Mouse (Mus musculus) c-Kit-negative CD71-positive TER-119-positive erythroid progenitor cells, embryonic 14.5 days (primary cell): ENCODE results near the gene Mgat1.
"Not testable (repeated sequence)": the region's sequence is repeated elsewhere in the genome, so short reads cannot be mapped to it uniquely, and the experiment has no call there.

Source experiments
- DNase-seq: peaks from one replicate; pipeline ENCODE4 v3.0.0-alpha.2; 2013; ENCODE audit warnings: low read depth, low spot score

Mgat1 gene

DNA sequence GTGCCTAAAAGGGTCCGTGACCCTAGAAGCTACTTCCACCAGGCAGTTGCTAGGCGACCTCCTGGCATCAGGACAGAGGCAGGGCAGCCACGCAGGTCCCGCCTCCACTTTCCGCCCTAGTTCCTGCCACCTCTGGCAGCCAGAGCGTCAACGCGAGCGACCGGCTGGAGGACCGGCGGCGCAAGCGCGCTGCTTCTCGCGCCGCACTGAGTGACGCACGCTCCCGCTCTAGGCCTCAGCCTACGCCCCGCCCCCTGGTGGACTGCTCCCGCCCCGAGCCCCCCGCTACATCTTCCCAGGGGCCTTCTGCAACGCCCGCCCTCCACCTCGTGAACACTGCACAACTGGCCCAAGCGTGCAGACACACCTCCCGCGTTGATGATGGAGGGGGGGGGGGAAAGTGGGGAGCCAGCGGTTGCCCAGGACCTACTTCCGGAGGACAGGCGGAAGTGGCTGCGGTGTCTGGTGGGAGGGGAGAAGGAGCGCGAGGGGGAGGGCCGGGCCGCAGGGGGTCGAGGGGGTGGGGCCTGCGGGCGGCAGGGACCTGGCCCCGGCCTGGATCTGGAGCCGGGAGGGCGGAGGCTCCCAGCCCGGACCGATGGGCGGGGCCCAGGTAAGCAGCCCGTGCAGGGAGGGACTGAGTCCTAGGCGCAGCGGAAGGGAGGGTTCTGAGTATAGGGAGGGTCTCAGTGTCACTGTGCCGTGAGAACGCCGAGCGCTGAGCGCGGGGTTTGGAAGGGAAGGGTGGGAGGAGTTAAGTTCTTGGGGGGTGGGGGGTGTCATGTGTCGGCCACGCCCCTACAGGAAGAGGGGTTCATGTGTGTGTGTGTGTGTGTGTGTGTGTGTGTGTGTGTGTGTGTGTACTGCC, at the start of gene Mgat1:
Gene Mgat1 (plus strand): TSS at position 465 of the 868 bp plus-strand sequence.
- DNase-seq, result peak; percentile 83

DNA sequence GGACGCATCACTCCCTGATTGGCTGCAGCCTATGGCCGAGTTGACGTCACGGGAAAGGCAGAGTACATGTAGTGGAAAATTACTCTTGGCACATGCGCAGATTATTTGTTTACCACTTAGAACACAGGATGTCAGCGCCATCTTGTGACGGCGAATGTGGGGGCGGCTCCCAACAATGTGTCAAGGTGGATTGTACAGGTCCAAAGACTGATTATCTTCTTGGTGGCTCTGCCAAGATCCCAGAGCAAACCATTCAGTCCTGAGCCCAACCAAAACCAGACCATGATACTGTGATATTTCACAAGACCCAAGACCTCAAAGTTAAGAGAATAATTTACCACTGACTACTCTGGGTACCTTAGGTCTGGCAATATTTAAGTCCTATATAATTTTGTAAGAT, 49.2 kb upstream of the Mgat1 start:
- DNase-seq, result not testable (repeated sequence)

DNA sequence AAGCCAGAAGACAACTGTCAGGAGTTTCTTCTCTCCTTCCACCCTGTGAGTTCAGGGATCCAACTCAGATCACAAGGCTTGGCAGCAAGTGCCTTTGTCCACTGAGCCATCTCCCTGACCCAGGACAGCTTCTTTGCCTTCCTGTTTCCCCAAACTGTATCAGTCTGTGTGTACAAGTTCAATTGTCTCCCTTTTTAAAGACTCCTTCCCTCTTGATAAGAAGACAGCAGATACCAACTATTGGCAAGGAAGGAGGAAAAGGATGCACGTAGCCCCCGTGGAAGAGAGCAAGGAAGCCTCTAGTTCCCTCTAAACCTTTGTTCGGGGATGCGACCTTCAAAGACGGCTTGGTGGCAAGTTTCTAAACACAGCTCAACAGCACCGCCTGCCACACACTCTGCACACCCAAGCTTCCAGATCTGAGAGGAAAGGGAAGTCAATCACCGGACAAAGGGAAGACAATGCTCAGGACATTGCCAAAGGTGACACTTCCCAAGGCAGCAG, 48.1 kb upstream of the Mgat1 start:
- no peak for DNase-seq

DNA sequence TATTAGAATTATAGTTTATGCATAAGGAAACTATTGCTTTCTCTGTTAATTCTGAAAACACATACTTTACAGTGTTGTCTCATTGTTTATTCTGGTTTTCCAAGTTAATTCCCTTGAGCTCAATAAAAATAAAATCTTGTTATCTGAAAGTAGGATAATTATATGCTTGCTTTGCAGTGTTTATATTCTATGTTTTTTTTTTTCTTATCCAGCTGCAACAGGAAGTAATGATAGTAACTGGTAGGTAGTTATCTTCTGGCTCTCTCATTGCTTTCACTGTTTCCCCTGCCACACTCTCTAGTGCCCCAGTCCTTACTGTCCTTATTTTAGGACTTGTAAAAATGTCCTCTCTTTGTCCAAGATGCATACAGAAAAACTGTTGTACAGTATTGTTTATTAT, 43.3 kb upstream of the Mgat1 start:
- no peak for DNase-seq

DNA sequence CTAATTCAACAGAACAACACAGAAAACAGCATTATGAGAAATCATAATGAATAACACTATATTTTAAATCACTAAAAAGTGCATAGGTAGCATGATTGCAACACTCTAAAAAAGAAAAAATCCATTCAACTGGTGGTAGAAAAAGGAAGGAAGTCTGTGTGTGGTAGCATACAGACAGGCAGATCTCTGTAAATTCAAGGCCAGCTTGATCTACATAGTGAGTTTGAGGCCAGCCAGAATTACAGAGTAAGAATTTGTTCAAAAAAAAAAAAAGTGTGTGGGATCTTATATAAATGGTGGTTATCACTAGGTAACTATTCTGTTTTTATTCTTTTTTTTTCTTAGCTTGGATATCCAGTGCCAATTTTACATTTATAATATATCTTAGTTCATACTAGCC, 42.8 kb upstream of the Mgat1 start:
- no peak for DNase-seq

DNA sequence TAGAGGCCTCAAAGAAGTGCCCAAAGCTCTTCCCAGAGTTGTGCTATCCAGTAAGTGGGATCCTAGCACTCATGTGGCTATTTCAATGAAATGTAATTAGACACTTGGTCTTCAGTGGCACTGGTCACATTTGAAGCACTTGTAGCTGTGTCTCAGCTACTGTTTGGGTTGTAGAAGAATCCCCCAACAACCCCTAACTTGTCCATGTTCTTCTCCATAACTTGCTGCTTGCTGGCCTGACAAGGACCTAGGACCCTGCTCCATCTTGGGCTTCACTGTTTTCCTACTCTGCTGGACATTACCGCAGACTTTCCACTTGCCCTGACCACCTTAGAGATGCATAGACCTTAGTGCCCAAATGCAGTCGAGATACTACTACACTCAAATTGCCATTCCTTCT, 41.9 kb upstream of the Mgat1 start:
- DNase-seq, result peak; percentile 11

DNA sequence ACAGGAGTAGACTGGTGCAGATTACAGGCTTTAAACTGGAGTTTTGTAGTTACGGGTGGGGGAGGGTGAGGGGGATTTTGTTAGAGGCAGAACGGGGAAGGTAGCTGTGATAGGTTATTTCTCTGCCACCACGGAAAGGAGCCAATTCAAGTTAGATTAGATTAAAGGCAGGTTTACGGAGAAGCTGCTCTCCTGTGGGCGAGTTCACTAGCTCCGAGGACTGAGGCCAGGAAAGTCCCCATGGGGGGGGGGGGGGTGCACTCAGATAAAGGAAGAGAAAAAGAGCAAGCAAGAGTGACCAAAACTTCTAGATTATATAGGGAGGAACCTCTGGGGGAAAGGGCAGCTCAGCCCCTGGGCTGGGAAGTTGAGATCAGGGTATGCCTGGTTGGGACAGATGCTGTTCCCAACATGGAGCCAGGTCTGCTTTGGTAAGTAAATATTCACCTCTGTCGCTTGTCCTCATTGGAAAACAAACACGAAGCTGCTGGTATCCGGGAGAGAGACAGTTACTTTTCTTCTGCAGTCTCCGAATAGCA, 41.4 kb upstream of the Mgat1 start:
- DNase-seq, result peak; percentile 30

DNA sequence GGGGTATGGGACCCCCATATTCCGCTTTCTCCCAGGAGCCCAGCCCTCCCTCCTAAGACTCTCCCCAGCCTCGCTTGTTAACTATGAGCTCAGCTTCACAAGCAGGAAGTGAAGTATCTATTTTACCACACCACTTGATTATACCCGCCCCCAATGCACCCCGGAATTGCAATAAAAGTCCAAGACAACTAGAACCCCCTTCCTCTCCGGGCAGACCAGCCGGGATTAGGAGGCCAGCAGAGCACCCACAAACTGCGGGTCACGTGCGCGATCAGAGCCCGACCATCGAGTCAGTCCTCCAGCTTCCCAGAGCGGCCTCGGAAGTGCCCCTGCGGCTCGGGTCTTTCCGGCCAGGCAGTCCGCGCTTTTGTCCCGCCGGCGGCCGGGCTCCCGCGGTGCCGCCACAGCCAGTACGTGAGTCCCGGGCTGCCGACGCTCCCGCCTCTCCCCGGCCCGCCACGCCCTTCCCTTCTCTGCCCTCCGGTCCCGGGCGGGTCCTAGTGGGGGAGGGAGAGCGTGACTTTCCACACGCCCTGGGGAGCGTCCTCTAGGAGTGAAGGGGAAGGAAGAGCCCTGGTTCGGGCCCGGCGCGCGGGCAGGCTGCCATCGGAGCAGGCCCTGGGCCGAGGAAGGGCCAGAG, 40.7 kb upstream of the Mgat1 start, which contains the start of gene Zfp62:
Gene Zfp62 (plus strand): TSS at position 164 of the 640 bp plus-strand sequence.
- DNase-seq, result peak; percentile 79

DNA sequence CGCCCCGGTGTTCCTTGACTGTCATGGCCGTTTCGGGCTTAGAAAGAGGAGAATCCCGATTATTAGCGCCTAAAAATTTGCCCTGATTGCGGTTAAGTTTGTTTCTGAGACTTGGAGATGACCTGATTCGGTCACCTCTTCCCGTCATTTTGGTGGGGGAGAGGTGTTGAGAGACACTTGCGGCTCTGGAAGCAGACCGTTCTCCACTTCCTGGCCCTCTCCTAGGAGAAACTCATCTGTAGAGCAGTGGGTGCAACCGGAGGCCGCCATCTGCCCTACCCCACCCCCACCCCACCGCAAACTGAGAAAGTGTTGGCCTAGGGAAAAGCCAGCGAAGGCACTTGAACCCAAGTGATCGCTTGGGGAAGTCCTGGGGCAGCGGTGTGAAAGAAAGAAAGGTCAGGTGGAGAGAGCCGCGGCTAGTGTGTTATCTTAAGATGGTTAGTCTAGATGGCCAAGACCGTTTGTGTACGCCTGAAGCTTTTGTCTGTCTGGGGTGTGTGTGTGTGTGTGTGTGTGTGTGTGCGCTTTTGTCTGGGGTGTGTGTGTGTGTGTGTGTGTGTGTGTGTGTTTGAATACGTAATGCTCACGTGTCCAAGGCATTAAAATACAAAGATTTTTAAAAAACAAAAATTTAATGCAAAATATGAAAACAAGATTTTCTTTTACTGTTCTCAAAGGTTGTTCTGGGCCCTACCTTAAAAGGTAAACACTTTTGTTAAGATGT, 40.1 kb upstream of the Mgat1 start:
- DNase-seq, result peak; percentile 50

DNA sequence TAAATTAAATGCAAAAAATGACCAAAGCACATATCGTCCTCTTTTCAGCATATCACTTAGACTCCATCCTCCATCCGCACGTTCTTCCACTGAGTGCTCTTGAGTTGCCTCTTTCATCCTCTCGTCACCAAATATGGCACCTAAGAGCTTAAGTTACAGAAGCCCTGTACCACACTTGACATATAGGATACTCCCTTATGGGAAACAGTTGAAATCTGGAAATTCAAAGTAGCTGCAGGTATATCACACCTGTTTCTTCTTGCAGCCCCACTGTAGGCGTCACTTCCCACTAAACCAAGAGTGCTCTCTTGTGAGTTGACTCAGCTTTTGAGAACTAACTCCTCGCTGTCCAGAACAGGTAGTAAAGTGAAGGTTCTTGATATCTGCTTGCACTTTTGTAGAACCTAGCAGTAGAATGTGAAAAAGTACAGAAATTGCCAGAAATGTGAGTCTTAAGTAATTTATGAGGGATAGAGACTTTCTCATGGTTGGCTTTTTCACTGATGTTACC, 38.9 kb upstream of the Mgat1 start:
- DNase-seq, result no peak

DNA sequence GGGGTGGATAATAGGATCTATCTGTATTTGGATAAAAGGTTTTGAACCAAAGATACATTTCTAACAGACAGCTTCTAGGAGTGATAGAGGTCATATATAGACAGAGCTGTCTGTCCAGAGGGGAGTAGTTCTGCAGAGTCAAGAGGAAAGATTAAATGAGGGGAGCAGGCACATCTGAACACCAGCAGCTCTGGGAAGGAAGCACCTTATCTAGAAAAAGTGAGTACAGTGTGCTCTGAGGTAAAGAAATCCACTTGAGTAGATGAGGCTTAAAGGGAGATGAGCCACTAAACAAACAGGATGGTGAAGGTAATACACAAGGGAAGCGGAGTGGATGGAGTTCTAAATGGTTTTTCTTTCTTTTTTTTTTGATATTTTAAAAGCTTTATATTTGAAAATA, 36.5 kb upstream of the Mgat1 start:
- DNase-seq, result no peak

DNA sequence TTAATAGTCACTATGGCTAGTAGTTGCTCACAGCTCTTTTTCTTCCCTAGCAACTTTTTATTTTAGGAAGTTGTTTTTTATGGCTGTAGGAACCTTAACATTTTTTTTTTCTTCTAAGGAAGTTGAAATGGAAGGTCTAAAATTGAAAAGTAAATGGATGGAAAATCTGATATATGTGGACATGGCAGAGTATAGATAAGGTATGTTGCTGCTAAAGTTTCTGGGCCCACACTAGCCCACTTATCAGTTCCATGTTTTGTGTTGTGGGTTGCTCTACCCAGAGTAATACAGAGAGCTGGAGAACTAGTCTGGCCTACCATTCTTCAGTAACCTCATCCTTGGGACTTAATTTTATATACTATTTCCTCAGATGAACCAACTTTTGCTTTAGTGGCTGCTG, 31.4 kb upstream of the Mgat1 start:
- DNase-seq, result no peak

DNA sequence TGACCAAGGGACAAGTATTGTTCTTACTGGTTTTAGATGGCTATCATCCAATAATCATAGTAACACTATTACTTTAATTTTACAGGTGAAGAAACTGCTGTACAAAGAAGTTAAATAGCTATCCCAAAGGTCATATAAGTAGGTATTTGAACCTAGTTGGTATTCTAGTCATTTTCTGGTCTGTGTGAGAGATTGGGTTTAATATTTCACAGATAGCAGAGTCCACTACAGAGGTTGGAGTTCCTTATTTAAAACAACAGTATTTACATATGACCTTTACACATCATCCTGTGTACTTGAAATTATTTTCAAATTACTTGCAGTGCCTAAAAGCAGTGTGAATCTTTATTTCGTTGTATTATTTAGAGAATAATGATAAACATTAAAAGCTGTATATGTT, 30.5 kb upstream of the Mgat1 start:
- no peak for DNase-seq

DNA sequence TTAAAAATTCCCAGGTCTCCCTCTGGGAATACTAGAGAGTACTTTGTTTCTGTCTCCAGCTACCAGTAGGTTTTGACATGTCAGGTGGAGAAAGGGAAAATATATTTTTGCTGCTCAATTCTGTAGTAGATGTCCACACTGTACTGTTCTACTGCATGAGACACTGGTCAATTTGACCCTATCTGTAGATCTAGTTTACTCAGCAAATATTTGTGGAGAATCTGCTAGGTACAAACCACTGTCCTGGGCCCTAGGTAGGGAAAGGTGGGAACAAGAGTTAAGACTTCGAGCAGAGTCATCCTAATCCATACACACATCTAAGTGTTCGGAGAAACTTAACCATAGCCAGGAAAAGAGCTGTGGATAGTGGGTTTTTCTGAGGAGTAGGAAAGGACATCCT, 24.7 kb upstream of the Mgat1 start:
- no peak for DNase-seq

DNA sequence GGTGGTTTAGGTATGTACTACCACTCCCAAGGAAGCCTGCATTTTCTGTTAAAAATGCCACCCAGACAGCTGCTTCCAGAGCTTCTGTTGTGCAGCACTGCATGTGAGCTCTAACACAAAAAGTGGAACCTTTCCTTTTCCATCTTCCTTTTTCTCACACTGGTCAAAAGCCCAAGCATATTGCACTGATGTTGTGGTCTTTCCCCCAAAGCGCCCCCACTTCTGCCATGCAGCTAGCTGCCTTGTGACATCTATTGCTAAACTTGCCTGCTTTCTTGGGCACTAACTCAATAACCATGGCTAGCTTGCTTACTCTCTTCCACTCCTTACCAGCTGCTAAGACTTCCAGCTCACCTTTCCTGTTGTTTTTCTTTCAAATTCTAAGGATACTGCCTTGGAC, 19.5 kb upstream of the Mgat1 start:
- no peak for DNase-seq

DNA sequence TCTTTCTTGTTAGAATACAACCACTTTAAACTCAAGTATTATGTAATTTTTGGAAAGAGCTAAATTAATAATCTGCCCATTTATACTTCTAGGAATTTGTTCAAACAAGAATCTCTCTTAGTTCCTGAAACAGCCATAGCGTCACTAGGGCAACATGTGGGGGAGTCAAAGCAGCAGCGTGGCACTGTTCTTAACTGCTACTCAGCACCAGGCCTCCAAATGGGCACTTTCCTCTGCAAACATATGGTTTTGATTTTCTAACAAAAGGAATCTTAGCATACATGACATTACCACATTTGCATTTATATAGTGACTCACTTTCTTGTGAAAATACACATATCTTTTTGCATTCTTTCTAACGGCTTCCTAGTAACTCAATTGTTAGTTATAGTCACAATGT, 11.2 kb upstream of the Mgat1 start:
- no peak for DNase-seq

DNA sequence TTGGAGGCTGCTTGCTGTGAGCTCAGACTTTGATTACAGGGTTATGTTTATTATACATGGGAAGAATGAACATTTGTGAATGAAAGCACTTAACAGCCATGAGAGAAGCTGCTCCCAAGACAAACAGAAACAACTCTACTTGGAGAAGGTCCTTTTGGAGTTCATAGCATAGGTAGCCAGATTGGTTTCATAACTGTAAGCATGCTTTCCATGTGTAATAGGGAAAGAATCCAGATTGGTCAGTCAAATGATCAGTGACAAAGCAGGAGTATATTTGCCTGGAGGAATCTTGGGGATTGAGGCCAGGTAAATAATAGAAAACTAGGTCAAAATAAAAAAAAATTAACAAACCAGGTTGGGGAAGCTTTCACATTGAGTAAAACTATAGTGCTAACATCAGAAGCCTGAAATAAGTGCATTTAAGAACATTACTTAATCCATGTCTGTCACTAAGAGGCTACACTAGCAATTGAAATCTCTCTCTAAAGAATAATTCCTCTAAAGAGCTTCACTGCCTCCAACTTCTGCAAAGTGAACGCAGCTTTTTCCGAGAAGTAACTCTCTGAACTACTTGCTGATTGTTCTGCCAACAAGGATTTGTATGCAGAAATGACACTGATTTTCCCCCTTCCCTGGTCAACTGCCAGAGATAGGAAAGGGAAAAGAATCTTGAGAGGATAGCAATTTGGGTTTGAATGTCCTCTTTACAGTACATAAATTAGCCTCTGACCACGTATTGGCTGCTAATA, 8.4 kb upstream of the Mgat1 start:
- no peak for DNase-seq

DNA sequence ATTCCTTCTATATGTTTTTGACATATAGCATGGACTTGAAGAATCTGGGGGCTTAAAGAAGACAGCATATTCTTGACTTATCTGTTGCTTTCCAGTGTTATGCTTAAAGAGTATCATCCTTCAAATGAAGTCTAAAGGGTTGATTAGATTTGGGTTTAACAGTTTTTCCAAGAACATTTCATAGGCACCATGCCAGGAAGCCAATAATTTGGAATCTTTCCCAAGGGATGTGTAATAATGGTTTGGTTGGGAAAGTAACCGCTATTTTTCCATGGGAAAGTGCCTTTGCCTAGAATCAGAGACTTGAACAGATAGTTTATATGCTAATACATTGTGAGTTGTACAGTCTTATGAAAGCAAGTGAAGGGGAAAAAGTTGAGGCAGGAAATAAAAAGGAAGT, 7.1 kb upstream of the Mgat1 start:
- DNase-seq, result no peak

DNA sequence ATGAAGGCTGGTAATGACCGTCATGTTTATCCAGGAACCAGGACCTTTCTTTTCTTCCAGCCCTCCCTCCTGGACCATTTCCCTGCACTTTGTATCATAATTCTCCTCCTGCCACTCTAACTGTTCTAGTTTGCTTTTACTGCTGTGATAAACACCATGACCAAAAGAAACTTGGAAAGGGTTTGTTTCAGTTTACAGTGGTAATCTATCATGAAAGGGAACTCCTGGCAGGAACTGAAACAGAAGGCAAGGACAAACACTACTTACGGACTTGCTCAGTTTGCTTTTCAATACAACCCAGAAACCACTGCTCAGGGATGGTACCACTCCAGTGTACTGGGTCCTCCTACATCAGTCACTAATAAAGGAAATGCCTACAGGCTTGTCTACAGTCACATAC, 6.5 kb upstream of the Mgat1 start:
- no peak for DNase-seq

DNA sequence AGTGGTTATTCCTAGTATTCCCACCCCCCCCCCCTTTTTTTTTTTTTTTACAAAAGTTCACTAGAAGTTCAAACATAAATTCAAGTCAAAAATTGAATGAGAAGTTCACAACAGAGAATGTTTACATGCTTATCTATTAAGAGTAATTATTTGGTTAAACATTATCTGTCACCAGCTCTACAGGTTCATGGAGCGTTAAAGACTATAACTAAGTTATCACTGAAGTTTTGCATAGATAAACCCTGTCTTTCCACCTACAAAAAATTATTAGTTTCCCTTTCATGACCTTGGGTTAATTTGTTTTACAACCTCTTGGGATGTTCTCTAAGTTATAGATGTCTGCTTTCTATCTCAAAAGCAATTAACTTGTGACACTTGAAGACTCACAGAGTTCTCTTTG, 3.7 kb upstream of the Mgat1 start:
- no peak for DNase-seq

DNA sequence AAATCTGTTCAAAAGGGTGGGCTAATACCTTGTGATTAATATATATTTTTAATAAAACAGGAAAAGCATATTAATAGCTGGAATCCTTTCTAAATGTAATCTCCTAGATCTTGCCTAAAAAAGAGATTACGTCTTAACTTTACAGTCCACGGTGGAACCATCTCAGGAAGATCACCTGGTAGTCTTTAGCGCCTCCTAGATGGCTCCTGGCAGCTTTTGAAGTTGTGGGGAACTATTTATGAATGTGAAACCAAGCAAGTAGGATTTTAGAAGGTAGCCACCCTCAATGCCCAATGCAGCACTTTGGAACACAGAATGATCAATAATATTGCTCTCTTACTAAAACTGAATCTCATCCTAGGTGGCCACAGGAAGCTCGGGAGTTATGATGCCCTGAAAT, 3.1 kb upstream of the Mgat1 start:
- no peak for DNase-seq
